Mouse (Mus musculus): ENCODE data around the gene Traf7.

GRCm38 (mm10) chr17:24477053-24477984 is 50.4 kb downstream of the Traf7 start:
- TF ChIP-seq NRF1 (IDR thresholded peaks at IDR 0.05; ENCODE audit: insufficient read depth, low read depth, low read length, poor library complexity, severe bottlenecking) = no peak
- TF ChIP-seq POLR2A (IDR thresholded peaks at IDR 0.05; ENCODE audit: control insufficient read depth in 1 of 2, insufficient read depth in 1 of 2, low read depth in 1 of 2, low read length in 2 of 2, poor library complexity in 1 of 2) = no peak
